Mouse (Mus musculus) limb, embryonic 10.5 days (tissue): ENCODE results near the gene Klf4. TPM values are rescaled to one million over a fixed set of nuclear protein-coding genes. Genes with fewer than 3 reads are reported as not detected.

Experiments used
- polyA plus RNA-seq: library from polyadenylated mRNA; unstranded; fragments of >200 nt; fragmentation: Nextera tagmentation; extraction: Ambion mirVana; gene quantifications from 2 replicates; pipeline ENCODE4 v1.2.1, GENCODE M21; 2016

The Klf4 gene
- polyA plus RNA-seq, 1 experiment from 2014 or later = 0.78 TPM

Other genes with a start within 250 kb of the Klf4 start
- 87.3 and 88.1 TPM in 2 replicates for gene Rad23b, start 182.4 kb downstream of the Klf4 start, polyA plus RNA-seq